Mouse (Mus musculus) macrophage (primary cell): Measurements from ENCODE around the gene Serpine2. TPM values are rescaled to one million over a fixed set of nuclear protein-coding genes. Genes with fewer than 3 reads are reported as not detected.

ENCODE experiments used
- H3K27ac ChIP-seq: fragments of 350-480 bp; formaldehyde crosslinking; 2 replicates; pipeline ENCODE4 v1.9.0; 2021
- H3K36me3 ChIP-seq: fragments of 350-480 bp; formaldehyde crosslinking; 2 replicates; pipeline ENCODE4 v1.9.0; 2021; ENCODE audit errors: inconsistent target
- H3K4me3 ChIP-seq: fragments of 350-480 bp; formaldehyde crosslinking; 2 replicates; pipeline ENCODE4 v1.9.0; 2021; ENCODE audit errors: inconsistent target
- H3K79me2 ChIP-seq: fragments of 350-480 bp; formaldehyde crosslinking; 2 replicates; pipeline ENCODE4 v1.9.0; 2021; ENCODE audit errors: inconsistent target
- WGBS: methylation state at CpG from one replicate; pipeline ENCODE4 v1.1.7; 2026; ENCODE audit warnings: inconsistent platforms; ENCODE audit not compliant: missing documents; 5-methylcytosine and 5-hydroxymethylcytosine counted together
- polyA plus RNA-seq: library from polyadenylated mRNA; stranded (reverse); fragments of 250-400 nt; gene quantifications from 3 replicates; pipeline ENCODE4 v1.2.4, GENCODE M21; 2018; ENCODE audit warnings: inconsistent platforms

Gene Serpine2
- polyA plus RNA-seq, 1 experiment from 2014 or later = 3.0 TPM

DNA sequence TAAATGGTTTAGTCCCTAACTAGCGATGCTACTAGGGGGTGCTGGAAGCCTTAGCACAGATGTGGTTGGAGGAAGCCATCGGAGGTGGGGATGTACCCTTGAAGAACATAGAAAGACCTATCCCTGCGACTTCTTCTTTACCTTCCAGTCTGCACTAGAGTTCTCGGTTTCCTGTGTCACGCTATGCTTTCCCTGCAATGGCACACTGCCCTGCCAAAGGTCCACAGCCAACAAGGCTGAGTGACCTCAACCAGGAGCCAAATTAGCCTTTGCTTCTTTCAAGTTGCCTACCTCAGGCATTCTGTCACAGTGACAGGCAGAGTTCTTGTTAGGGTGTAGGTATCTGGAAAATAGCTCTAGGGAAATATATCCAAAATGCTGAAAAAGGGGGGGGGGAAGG is 104.6 kb downstream of the Serpine2 start:
- Histone ChIP-seq H3K36me3 (no peaks in the 10 kb centered on the region), H3K79me2 (peaks cover 100% of the 10 kb centered on the region), H3K27ac (no peak overlapping the region), H3K4me3 (no peak overlapping the region)
- WGBS = 86% methylated on average over 5 of the region's 5 CpGs

DNA sequence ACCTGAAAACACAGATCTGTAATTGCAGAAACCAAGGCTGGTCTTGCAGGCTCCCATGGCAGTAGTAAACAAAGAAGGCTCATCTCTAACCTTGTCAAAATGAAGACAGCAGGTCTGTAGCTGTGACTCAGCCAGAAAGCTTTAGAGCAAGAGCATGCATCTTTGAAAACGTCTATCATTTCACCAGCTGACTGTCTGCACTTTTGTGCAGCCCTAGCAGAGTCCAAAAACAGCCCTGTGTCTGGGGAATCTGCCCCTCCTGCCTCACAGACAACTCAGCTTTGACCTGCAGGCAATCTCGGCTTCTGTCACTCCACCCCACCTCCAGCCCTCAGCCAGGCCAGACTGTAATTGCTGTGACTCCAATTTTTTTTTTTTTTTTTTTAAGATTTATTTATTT is 105.6 kb downstream of the Serpine2 start:
- Histone ChIP-seq H3K4me3 (no peak overlapping the region), H3K79me2 (peaks cover 100% of the 10 kb centered on the region), H3K27ac (no peak overlapping the region), H3K36me3 (no peaks in the 10 kb centered on the region)
- WGBS = 58% methylated on average over 1 of the region's 2 CpGs

DNA sequence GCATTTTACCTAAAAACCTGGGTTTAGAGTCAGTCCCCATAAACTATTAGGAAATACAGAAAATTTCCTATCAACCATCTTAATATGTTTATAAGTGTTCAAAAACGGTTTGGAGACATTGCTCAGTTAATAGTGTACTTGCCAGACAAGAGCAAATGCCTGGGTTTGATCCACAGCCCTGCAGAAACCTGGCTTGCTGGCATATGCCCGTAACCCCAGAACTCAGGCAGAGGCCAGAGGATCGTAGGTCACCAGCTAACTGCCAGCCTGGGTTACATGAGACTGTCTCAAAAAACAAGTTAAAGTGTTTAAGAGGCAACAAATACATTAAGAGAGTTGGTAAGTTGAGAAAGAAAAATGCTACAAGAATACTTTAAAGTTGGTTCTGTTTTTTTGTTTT is 106.0 kb downstream of the Serpine2 start:
- H3K79me2 ChIP-seq = peaks cover 100% of the 10 kb centered on the region
- H3K36me3 ChIP-seq = no peaks in the 10 kb centered on the region
- H3K4me3 ChIP-seq = no peak overlapping the region
- H3K27ac ChIP-seq = no peak overlapping the region
- WGBS = 91% methylated on average over 3 of the region's 3 CpGs

DNA sequence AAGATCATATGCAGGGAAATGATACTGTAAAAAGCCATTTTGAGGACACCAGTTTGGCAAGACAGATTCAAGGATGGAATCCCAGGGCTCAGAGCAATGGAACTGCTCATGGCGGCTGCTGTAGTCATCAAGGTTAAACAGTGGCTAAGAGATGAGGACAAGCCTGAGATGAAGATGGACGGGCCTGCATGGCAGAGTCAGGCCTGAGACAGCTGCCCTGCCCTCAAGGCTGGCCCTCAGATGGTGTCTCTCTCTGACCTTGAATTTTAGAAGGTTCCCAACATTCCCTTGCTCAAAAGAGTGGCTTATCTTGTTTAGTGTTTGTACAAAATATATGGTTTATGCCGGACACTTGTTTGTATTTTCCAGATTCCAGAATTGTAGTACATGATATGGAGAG is 107.5 kb downstream of the Serpine2 start:
- Histone ChIP-seq H3K79me2 (peaks cover 100% of the 10 kb centered on the region), H3K27ac (no peak overlapping the region), H3K4me3 (no peak overlapping the region), H3K36me3 (no peaks in the 10 kb centered on the region)
- 95% methylated on average over 3 of the region's 3 CpGs for WGBS

DNA sequence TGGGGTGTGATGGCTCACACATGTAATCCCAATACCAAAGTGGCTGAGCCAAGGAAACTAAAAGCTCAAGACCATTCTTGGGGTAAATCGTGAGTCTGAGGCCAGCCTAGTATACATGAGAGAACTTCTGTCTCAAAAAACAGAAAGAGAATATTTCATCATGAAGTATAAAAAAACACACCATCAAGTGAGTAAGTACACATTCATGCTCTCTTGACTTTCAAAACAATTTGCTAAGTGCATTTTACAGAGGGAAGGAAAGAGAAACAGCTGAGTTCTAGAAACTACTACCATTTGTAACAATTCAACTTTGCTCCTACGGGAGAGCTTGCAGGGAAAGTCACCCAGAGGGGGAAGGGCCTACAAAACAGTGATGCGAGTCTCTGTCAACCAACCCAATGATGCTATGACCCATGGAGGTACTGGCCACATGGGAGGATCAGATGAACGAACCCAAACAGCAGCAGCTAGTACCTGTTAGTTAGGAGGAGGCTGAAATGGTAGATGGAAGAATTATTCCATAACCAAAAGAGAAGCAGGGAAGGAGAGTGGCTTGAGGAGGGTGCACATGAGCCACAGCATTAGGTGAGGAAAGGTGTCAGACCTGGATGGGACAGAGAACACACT is 108.2 kb downstream of the Serpine2 start:
- H3K27ac ChIP-seq = no peak overlapping the region
- peaks cover 100% of the 10 kb centered on the region for H3K79me2 ChIP-seq
- H3K4me3 ChIP-seq = no peak overlapping the region
- H3K36me3 ChIP-seq = no peaks in the 10 kb centered on the region
- 69% methylated on average over 4 of the region's 4 CpGs for WGBS

DNA sequence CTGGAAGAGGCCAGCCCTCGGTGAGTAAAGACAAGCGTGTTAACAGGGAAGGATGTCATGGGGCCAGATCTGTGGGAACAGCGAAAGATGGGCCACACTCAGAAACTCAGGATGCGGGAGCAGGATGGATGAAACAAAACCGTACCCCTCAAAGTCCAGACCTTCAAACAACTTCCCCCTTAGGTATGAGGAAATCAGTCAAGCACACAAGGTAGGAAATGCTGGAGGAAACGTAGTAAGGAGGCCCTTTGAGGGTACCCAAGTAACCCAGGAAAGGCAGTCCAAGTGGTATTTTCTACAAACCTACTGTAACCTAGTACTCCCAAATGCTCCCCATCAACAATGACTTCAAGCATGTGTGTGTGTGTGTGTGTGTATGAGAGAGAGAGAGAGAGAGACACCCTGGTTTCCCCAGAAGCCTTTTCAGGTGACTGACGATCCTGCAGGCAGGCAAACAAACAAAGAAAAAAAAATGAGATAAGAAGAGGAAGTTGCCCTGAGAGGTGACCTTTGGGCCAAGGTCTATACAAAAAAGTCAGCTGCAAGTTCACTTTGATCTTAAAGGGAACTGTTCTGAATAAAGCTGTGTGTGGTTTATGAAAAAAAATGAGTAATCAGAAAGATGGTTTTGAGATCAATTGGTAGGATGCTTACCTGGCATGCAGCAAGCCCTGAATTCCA is 108.8 kb downstream of the Serpine2 start:
- WGBS = 48% methylated on average over 7 of the region's 7 CpGs
- Histone ChIP-seq H3K27ac (no peak overlapping the region), H3K79me2 (peaks cover 100% of the 10 kb centered on the region), H3K36me3 (no peaks in the 10 kb centered on the region), H3K4me3 (no peak overlapping the region)

DNA sequence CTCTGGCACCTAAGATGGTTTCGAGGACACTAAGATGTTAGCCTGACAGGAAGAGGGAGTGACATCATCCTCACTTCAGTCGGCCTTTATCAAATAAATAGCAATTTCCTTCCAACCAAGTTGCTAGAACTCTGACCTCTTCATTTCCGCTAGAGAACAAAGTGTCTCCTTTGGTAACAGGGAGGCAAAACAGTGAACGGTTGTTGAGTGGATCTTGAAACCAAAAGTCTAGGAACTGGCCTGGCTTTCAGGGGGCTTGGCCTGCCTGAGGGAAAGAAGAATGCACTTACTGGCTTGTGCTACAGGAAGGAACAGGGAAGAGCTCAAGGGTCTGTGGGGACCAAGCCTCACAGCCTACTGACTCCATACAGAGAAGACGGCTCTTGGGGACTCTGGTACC is 109.8 kb downstream of the Serpine2 start:
- Histone ChIP-seq H3K27ac (no peak overlapping the region), H3K4me3 (no peak overlapping the region), H3K36me3 (no peaks in the 10 kb centered on the region), H3K79me2 (peaks cover 100% of the 10 kb centered on the region)
- 28% methylated on average over 5 of the region's 5 CpGs for WGBS

DNA sequence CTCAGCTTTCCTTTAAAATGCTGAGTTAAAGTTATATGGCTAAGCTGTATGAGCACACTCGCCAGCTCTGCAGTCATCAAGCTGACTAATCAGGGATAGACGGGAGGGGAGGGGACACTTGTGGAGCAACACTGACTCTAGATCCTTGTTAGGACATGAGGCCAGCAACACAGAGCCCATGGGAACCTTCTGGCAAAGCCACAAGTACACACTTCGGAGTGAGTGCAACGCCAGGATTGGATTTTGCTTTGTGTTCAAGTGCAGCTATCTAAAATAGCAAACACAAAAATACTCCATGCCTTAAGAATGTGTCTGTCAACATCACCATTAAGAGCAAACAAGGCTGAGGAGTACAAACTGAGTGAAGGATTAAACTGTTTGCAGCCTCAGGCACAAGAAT is 114.9 kb downstream of the Serpine2 start:
- Histone ChIP-seq H3K4me3 (no peak overlapping the region), H3K27ac (no peak overlapping the region), H3K36me3 (no peaks in the 10 kb centered on the region), H3K79me2 (peaks cover 98% of the 10 kb centered on the region)
- 81% methylated on average over 4 of the region's 4 CpGs for WGBS

Other genes starting within 250 kb of the Serpine2 start
- gene Ap1s3, start 189.2 kb downstream of the Serpine2 start, polyA plus RNA-seq = 1.1 to 2.0 TPM (median 1.3 TPM) in 3 replicates
- 15.2 to 30.0 TPM (median 23.5 TPM) in 3 replicates for gene Mrpl44, start 85.2 kb downstream of the Serpine2 start, polyA plus RNA-seq
- 4.4 to 11.5 TPM (median 5.2 TPM) in 3 replicates for gene Wdfy1, start 85.0 kb downstream of the Serpine2 start, polyA plus RNA-seq